Mouse (Mus musculus) heart, adult 11 months (tissue): Measurements from ENCODE around the gene Gm6525.
A peak's percentile ranks its signal among the peaks of the same experiment; 100 is the strongest.

Experiments
- DNase-seq: peaks from one replicate; pipeline ENCODE4 v3.0.0; 2022

The Gm6525 gene

GRCm38 (mm10) chr3:84215253-84215652, 41.3 kb downstream of the Gm6525 start:
- DNase-seq = peak; percentile 90

- DNase-seq = peak; percentile 81
These were observed 41.9 kb downstream of the Gm6525 start for GRCm38 (mm10) chr3:84215743-84216360.

GRCm38 (mm10) chr3:84217118-84217960, 43.4 kb downstream of the Gm6525 start:
- DNase-seq = peak; percentile 74

GRCm38 (mm10) chr3:84217961-84218351, 44.1 kb downstream of the Gm6525 start:
- peak; percentile 54 for DNase-seq

GRCm38 (mm10) chr3:84218498-84218897, 44.6 kb downstream of the Gm6525 start:
- peak; percentile 17 for DNase-seq

GRCm38 (mm10) chr3:84219166-84219710, 45.3 kb downstream of the Gm6525 start:
- peak; percentile 90 for DNase-seq

- DNase-seq = peak; percentile 83
These were observed 45.9 kb downstream of the Gm6525 start for GRCm38 (mm10) chr3:84219720-84220273.

GRCm38 (mm10) chr3:84220326-84220725, 46.4 kb downstream of the Gm6525 start:
- DNase-seq = peak; percentile 91

- peak; percentile 97 for DNase-seq
These were observed 46.8 kb downstream of the Gm6525 start for GRCm38 (mm10) chr3:84220748-84221147.
